Mouse (Mus musculus): ENCODE results near the gene Gm14305. TPM values are rescaled to one million over a fixed set of nuclear protein-coding genes. Genes with fewer than 3 reads are reported as not detected.
"Not testable (repeated sequence)": the region's sequence is repeated elsewhere in the genome, so short reads cannot be mapped to it uniquely, and the experiment has no call there.

The Gm14305 gene
- 26.9 and 28.6 TPM in 2 replicates for polyA plus RNA-seq (2015; fragmentation: Nextera tagmentation; extraction: Ambion mirVana)

DNA sequence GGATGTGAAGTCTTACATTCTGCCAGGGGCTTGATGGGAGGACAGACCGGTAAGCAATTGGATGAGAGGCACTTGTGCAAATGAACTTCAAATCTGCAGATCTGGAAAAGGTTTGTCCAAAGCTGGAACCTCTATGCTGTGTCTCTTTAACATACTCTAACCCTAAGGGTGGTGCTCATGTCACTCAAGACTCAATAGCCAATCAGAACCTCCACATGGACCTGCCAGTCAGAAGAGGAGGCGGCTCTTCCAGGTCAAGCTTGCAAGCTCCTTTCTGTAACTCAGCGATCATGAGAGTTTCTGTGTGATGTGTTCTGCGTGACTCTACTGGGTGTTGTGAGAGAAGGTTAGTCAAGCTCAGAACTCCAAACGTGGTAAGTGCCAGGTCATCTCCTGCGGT lies at the start of gene Gm14305:
TSS of gene Gm14305 (plus strand) at position 278 of the 400 bp plus-strand sequence.
- H3K4me2 ChIP-seq (replicated peaks; ENCODE audit: low read depth, low read length): peak within 1 kb of the TSS; percentile 38; the same call in 1 of the 2 replicates
- not testable (repeated sequence) for H3K27ac ChIP-seq (ENCODE audit: low read length); ATAC-seq (ENCODE audit: low FRiP score, low TSS enrichment); H3K9me3 ChIP-seq (ENCODE audit: low read length); H3K4me1 ChIP-seq (ENCODE audit: insufficient read depth, low read length); H3K36me3 ChIP-seq (ENCODE audit: insufficient read depth, low read length); H3K27me3 ChIP-seq (ENCODE audit: insufficient read depth, low read length)
- WGBS: 0% methylated on average over 1 of the region's 6 CpGs
- H3K4me3 ChIP-seq (ENCODE audit: low read length): peak within 1 kb of the TSS; percentile 49
- peak within 1 kb of the TSS; percentile 46 for H3K9ac ChIP-seq (replicated peaks; ENCODE audit: low read length)

DNA sequence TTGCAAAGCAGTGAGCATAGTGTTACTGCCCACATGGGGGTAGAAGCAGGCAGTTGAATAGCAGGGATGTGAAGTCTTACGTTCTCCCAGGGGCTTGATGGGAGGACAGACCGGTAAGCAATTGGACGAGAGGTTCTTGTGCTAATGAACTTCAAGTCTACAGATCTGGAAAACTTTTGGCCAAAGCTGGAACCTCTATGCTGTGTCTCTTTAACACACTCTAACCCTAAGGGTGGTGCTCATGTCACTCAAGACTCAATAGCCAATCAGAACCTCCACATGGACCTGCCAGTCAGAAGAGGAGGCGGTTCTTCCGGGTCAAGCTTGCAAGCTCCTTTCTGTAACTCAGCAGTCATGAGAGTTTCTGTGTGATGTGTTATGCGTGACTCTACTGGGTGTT lies 37.9 kb upstream of the Gm14305 start, which contains the start of gene Zfp973:
TSS of gene Zfp973 (plus strand) at position 301 of the 400 bp plus-strand sequence.
- H3K4me2 ChIP-seq (replicated peaks; ENCODE audit: low read depth, low read length); ATAC-seq (ENCODE audit: low FRiP score, low TSS enrichment); H3K4me3 ChIP-seq (ENCODE audit: low read length); H3K27me3 ChIP-seq (ENCODE audit: insufficient read depth, low read length); H3K9ac ChIP-seq (replicated peaks; ENCODE audit: low read length); H3K4me1 ChIP-seq (ENCODE audit: insufficient read depth, low read length); H3K36me3 ChIP-seq (ENCODE audit: insufficient read depth, low read length); H3K27ac ChIP-seq (ENCODE audit: low read length); H3K9me3 ChIP-seq (ENCODE audit: low read length): not testable (repeated sequence)
- WGBS: no CpG with 5 or more reads among the region's 6 CpGs

Other genes with a start within 250 kb of the Gm14305 start
- gene Gm14434, start 221.5 kb upstream of the Gm14305 start, polyA plus RNA-seq (2015; fragmentation: Nextera tagmentation; extraction: Ambion mirVana): 3.9 TPM in 1 of 2 replicates, not detected in the other
- not detected in 2 replicates for gene Zfp967, start 187.3 kb upstream of the Gm14305 start, polyA plus RNA-seq (2015; fragmentation: Nextera tagmentation; extraction: Ambion mirVana)
- 12.5 and 14.4 TPM in 2 replicates for gene Gm14308, start 72.0 kb upstream of the Gm14305 start, polyA plus RNA-seq (2015; fragmentation: Nextera tagmentation; extraction: Ambion mirVana)
- gene Zfp973, start 37.8 kb upstream of the Gm14305 start, polyA plus RNA-seq (2015; fragmentation: Nextera tagmentation; extraction: Ambion mirVana): 7.7 and 9.3 TPM in 2 replicates
- 12.4 and 12.8 TPM in 2 replicates for gene Gm14295, start 90.3 kb downstream of the Gm14305 start, polyA plus RNA-seq (2015; fragmentation: Nextera tagmentation; extraction: Ambion mirVana)
- not detected in 2 replicates for gene Gm14408, start 122.8 kb downstream of the Gm14305 start, polyA plus RNA-seq (2015; fragmentation: Nextera tagmentation; extraction: Ambion mirVana)
- gene Gm14296, start 219.5 kb downstream of the Gm14305 start, polyA plus RNA-seq (2015; fragmentation: Nextera tagmentation; extraction: Ambion mirVana): 6.3 and 11.7 TPM in 2 replicates

Data from kidney, embryonic 16.5 days (tissue).